Mouse (Mus musculus) heart, adult 2 months (tissue): ENCODE results near the gene Dusp6.

Experiments used
- CTCF ChIP-seq: fragments of 200-600 bp; IDR thresholded peaks from 2 replicates; pipeline ENCODE4 v1.8.1; 2022; ENCODE audit warnings: antibody characterized with exemption, mild to moderate bottlenecking, moderate library complexity
- POLR2A ChIP-seq: fragments of 200-500 bp; IDR thresholded peaks from 2 replicates; pipeline ENCODE4 v1.6.1; 2011; ENCODE audit warnings: mild to moderate bottlenecking, low read depth, low read length, control low read depth; ENCODE audit not compliant: insufficient read depth

GRCm38 (mm10) chr10:99271016-99271415 is 8.0 kb downstream of the Dusp6 start:
- no peak for TF ChIP-seq CTCF
- TF ChIP-seq POLR2A: no peak
